Mouse (Mus musculus): Measurements from ENCODE around the gene Enpp5.
A peak's percentile ranks its signal among the peaks of the same experiment; 100 is the strongest.

The Enpp5 gene

GRCm38 (mm10) chr17:44078631-44079350 is at the start of gene Enpp5:
Enpp5 (plus strand) TSS chr17:44078813.
- peak; percentile 87 for DNase-seq (ENCODE audit: low read depth, low spot score)

- no peak for DNase-seq (ENCODE audit: low read depth, low spot score)
Measured at GRCm38 (mm10) chr17:44029616-44030015, 49.0 kb upstream of the Enpp5 start.

GRCm38 (mm10) chr17:44030776-44031587 is 47.6 kb upstream of the Enpp5 start:
- peak; percentile 13 for DNase-seq (ENCODE audit: low read depth, low spot score)

GRCm38 (mm10) chr17:44035005-44035404 is 43.6 kb upstream of the Enpp5 start:
- DNase-seq (ENCODE audit: low read depth, low spot score), result no peak

- peak; percentile 39 for DNase-seq (ENCODE audit: low read depth, low spot score)
Measured at GRCm38 (mm10) chr17:44038656-44039055, 40.0 kb upstream of the Enpp5 start.

- no peak for DNase-seq (ENCODE audit: low read depth, low spot score)
Measured at GRCm38 (mm10) chr17:44040449-44040848, 38.2 kb upstream of the Enpp5 start.

- no peak for DNase-seq (ENCODE audit: low read depth, low spot score)
Measured at GRCm38 (mm10) chr17:44042301-44042700, 36.3 kb upstream of the Enpp5 start.

GRCm38 (mm10) chr17:44042861-44043260 is 35.8 kb upstream of the Enpp5 start:
- DNase-seq (ENCODE audit: low read depth, low spot score), result no peak

GRCm38 (mm10) chr17:44053427-44053826 is 25.2 kb upstream of the Enpp5 start:
- DNase-seq (ENCODE audit: low read depth, low spot score), result no peak

GRCm38 (mm10) chr17:44057123-44057522 is 21.5 kb upstream of the Enpp5 start:
- no peak for DNase-seq (ENCODE audit: low read depth, low spot score)

- no peak for DNase-seq (ENCODE audit: low read depth, low spot score)
Measured at GRCm38 (mm10) chr17:44058145-44058544, 20.5 kb upstream of the Enpp5 start.

- no peak for DNase-seq (ENCODE audit: low read depth, low spot score)
Measured at GRCm38 (mm10) chr17:44060781-44061180, 17.8 kb upstream of the Enpp5 start.

GRCm38 (mm10) chr17:44061289-44061890 is 17.2 kb upstream of the Enpp5 start:
- no peak for DNase-seq (ENCODE audit: low read depth, low spot score)

- no peak for DNase-seq (ENCODE audit: low read depth, low spot score)
Measured at GRCm38 (mm10) chr17:44068876-44069275, 9.7 kb upstream of the Enpp5 start.

- DNase-seq (ENCODE audit: low read depth, low spot score), result no peak
Measured at GRCm38 (mm10) chr17:44071680-44072079, 6.9 kb upstream of the Enpp5 start.

- DNase-seq (ENCODE audit: low read depth, low spot score), result no peak
Measured at GRCm38 (mm10) chr17:44075601-44076000, 3.0 kb upstream of the Enpp5 start.

GRCm38 (mm10) chr17:44076051-44076680 is 2.4 kb upstream of the Enpp5 start:
- peak; percentile 53 for DNase-seq (ENCODE audit: low read depth, low spot score)

GRCm38 (mm10) chr17:44077146-44077842 is 1.3 kb upstream of the Enpp5 start:
- no peak for DNase-seq (ENCODE audit: low read depth, low spot score)

- DNase-seq (ENCODE audit: low read depth, low spot score), result no peak
Measured at GRCm38 (mm10) chr17:44077843-44078160, 811 bp upstream of the Enpp5 start.

GRCm38 (mm10) chr17:44083156-44083555 is 4.5 kb downstream of the Enpp5 start:
- DNase-seq (ENCODE audit: low read depth, low spot score), result no peak

- no peak for DNase-seq (ENCODE audit: low read depth, low spot score)
Measured at GRCm38 (mm10) chr17:44088226-44088625, 9.6 kb downstream of the Enpp5 start.

GRCm38 (mm10) chr17:44090916-44091315 is 12.3 kb downstream of the Enpp5 start:
- DNase-seq (ENCODE audit: low read depth, low spot score), result no peak
